Mouse (Mus musculus): ENCODE results near the gene Hsd11b2. TPM values are rescaled to one million over a fixed set of nuclear protein-coding genes. Genes with fewer than 3 reads are reported as not detected.

The Hsd11b2 gene
- not detected for polyA plus RNA-seq (2017; shearing (Covaris generic))

GRCm38 (mm10) chr8:105518436-105519313, at the start of gene Hsd11b2:
TSS of gene Hsd11b2 (plus strand) at chr8:105518755.
- peak; percentile 87 for ATAC-seq

- no peak for ATAC-seq
Observed at GRCm38 (mm10) chr8:105469041-105469695, 49.4 kb upstream of the Hsd11b2 start.

GRCm38 (mm10) chr8:105469816-105470215, 48.7 kb upstream of the Hsd11b2 start:
- no peak for ATAC-seq

GRCm38 (mm10) chr8:105470262-105470661, 48.3 kb upstream of the Hsd11b2 start:
- no peak for ATAC-seq

GRCm38 (mm10) chr8:105470681-105471313, 47.8 kb upstream of the Hsd11b2 start:
- no peak for ATAC-seq

GRCm38 (mm10) chr8:105471314-105472015, 47.1 kb upstream of the Hsd11b2 start, which contains the start of gene Tppp3:
TSS of gene Tppp3 (minus strand) at chr8:105471526.
- ATAC-seq: no peak

- no peak for ATAC-seq
Observed at GRCm38 (mm10) chr8:105472414-105472932, 46.1 kb upstream of the Hsd11b2 start.

GRCm38 (mm10) chr8:105472983-105473382, 45.6 kb upstream of the Hsd11b2 start:
- no peak for ATAC-seq

- ATAC-seq: no peak
Observed at GRCm38 (mm10) chr8:105473816-105474606, 44.5 kb upstream of the Hsd11b2 start.

GRCm38 (mm10) chr8:105474680-105475079, 43.9 kb upstream of the Hsd11b2 start:
- ATAC-seq: no peak

GRCm38 (mm10) chr8:105475254-105475653, 43.3 kb upstream of the Hsd11b2 start:
- no peak for ATAC-seq

GRCm38 (mm10) chr8:105475742-105476141, 42.8 kb upstream of the Hsd11b2 start:
- ATAC-seq: no peak

GRCm38 (mm10) chr8:105476161-105476560, 42.4 kb upstream of the Hsd11b2 start:
- ATAC-seq: no peak

GRCm38 (mm10) chr8:105476628-105477413, 41.7 kb upstream of the Hsd11b2 start:
- ATAC-seq: no peak

GRCm38 (mm10) chr8:105477792-105478191, 40.8 kb upstream of the Hsd11b2 start:
- no peak for ATAC-seq

- ATAC-seq: no peak
Observed at GRCm38 (mm10) chr8:105481013-105481412, 37.5 kb upstream of the Hsd11b2 start.

- ATAC-seq: no peak
Observed at GRCm38 (mm10) chr8:105481453-105481852, 37.1 kb upstream of the Hsd11b2 start.

- no peak for ATAC-seq
Observed at GRCm38 (mm10) chr8:105482123-105482522, 36.4 kb upstream of the Hsd11b2 start.

GRCm38 (mm10) chr8:105483212-105484029, 35.1 kb upstream of the Hsd11b2 start:
- ATAC-seq: no peak

GRCm38 (mm10) chr8:105484030-105484368, 34.6 kb upstream of the Hsd11b2 start:
- ATAC-seq: no peak
